Mouse (Mus musculus): ENCODE data around the gene Top1.

DNA sequence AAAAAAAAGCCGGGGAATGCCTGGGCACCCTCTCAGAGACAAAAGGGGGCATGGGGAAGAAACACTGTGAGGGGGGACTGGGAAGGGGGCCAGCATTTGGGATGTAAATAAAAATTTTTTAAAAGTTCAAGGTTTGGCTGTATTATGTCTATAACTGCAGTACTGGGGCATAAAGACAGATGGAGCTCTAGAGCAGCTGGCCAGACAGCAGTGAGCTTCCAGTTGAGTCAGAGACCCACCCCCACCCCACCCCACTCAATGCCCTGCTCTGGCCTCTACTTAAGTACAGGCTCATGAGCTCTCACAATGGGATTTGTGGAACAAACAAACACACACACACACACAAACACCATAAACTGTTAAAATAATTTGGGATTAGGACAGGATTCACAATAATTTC lies 43.9 kb upstream of the Top1 start:
- TF ChIP-seq CTCF (IDR thresholded peaks at IDR 0.05; ENCODE audit: low read depth, low read length) (peak; percentile 72), POLR2A (IDR thresholded peaks at IDR 0.05; ENCODE audit: extremely low read depth, insufficient read depth, low read length) (no peak)

Data from liver, adult 2 months (tissue).